Mouse (Mus musculus) intestine, postnatal 0 days (tissue): ENCODE data around the gene Nrxn1. TPM values are rescaled to one million over a fixed set of nuclear protein-coding genes. Genes with fewer than 3 reads are reported as not detected.

ENCODE experiments used
- ATAC-seq: fragments of 200-750 bp; cut with Nextera tagmentation; 2 replicates; pipeline ENCODE4 v1.8.0; 2017; ENCODE audit warnings: mild to moderate bottlenecking, moderate TSS enrichment, moderate library complexity
- H3K27ac ChIP-seq: fragments of 300-500 bp; sonication (generic); 2 replicates; pipeline ENCODE4 v1.5.1; 2014; ENCODE audit warnings: mild to moderate bottlenecking, low read depth, low read length, moderate library complexity
- H3K27me3 ChIP-seq: fragments of 300-500 bp; sonication (generic); replicated peaks from 2 replicates; pipeline ENCODE4 v1.6.1; 2014; ENCODE audit warnings: low read length, mixed read lengths; ENCODE audit not compliant: control insufficient read depth, insufficient read depth
- H3K36me3 ChIP-seq: fragments of 300-500 bp; sonication (generic); 2 replicates; pipeline ENCODE4 v1.6.1; 2014; ENCODE audit warnings: mild to moderate bottlenecking, moderate library complexity; ENCODE audit not compliant: control insufficient read depth, insufficient read depth
- H3K4me1 ChIP-seq: fragments of 300-500 bp; sonication (generic); replicated peaks from 2 replicates; pipeline ENCODE4 v1.6.1; 2014; ENCODE audit warnings: antibody characterized with exemption, low read length, mixed read lengths; ENCODE audit not compliant: control insufficient read depth, insufficient read depth
- H3K4me2 ChIP-seq: fragments of 300-500 bp; sonication (generic); replicated peaks from 2 replicates; pipeline ENCODE4 v1.6.1; 2014; ENCODE audit warnings: low read depth, mild to moderate bottlenecking, moderate library complexity
- H3K4me3 ChIP-seq: fragments of 300-500 bp; sonication (generic); 2 replicates; pipeline ENCODE4 v1.5.1; 2014; ENCODE audit warnings: low read depth, low read length
- H3K9ac ChIP-seq: fragments of 300-500 bp; sonication (generic); 2 replicates; pipeline ENCODE4 v1.6.1; 2014; ENCODE audit warnings: mild to moderate bottlenecking, low read depth, low read length
- H3K9me3 ChIP-seq: fragments of 300-500 bp; sonication (generic); 2 replicates; pipeline ENCODE4 v1.6.1; 2016; ENCODE audit warnings: mixed run types; ENCODE audit not compliant: control insufficient read depth
- CTCF ChIP-seq: sonication (generic); IDR thresholded peaks from 2 replicates; pipeline ENCODE4 v1.5.1; 2016; ENCODE audit warnings: low read depth, mild to moderate bottlenecking, control low read depth, antibody characterized with exemption, moderate library complexity
- WGBS: fragments of 180-500 bp; shearing (Covaris S2); extraction: QIAGEN DNeasy Blood & Tissue Kit; methylation state at CpG from one replicate; pipeline ENCODE4 v1.1.7; 2014; 5-methylcytosine and 5-hydroxymethylcytosine counted together
- polyA plus RNA-seq: library from polyadenylated mRNA; unstranded; fragments of >200 nt; fragmentation: Nextera tagmentation; extraction: Ambion mirVana; gene quantifications from 2 replicates; pipeline ENCODE4 v1.2.1, GENCODE M21; 2015

Nrxn1 gene
- polyA plus RNA-seq, 1 experiment from 2014 or later: 0.99 TPM

- ATAC-seq: peak; percentile 55
- H3K27me3 ChIP-seq: no peaks in the 10 kb centered on the region
- H3K4me2 ChIP-seq: no peak overlapping the region
- H3K9ac ChIP-seq: no peak overlapping the region
- TF ChIP-seq CTCF: no peak
- no peaks in the 10 kb centered on the region for H3K36me3 ChIP-seq
- no peaks in the 10 kb centered on the region for H3K9me3 ChIP-seq
- H3K4me1 ChIP-seq: no peaks in the 10 kb centered on the region
- no peak overlapping the region for H3K4me3 ChIP-seq
- no peak overlapping the region for H3K27ac ChIP-seq
- WGBS: 30% methylated on average over 7 of the region's 7 CpGs
Observed at GRCm38 (mm10) chr17:90059320-90060111, 1033.4 kb downstream of the Nrxn1 start.

- no peak overlapping the region for H3K9ac ChIP-seq
- H3K4me1 ChIP-seq: no peaks in the 10 kb centered on the region
- H3K36me3 ChIP-seq: no peaks in the 10 kb centered on the region
- H3K4me2 ChIP-seq: no peak overlapping the region
- WGBS: 75% methylated on average over 5 of the region's 5 CpGs
- H3K9me3 ChIP-seq: no peaks in the 10 kb centered on the region
- ATAC-seq: no peak
- H3K4me3 ChIP-seq: no peak overlapping the region
- H3K27ac ChIP-seq: no peak overlapping the region
- no peak for TF ChIP-seq CTCF
- H3K27me3 ChIP-seq: no peaks in the 10 kb centered on the region
Observed at GRCm38 (mm10) chr17:90054312-90054711, 1038.6 kb downstream of the Nrxn1 start.

GRCm38 (mm10) chr17:90039316-90039715 is 1053.6 kb downstream of the Nrxn1 start:
- Histone ChIP-seq H3K9ac (no peak overlapping the region), H3K4me2 (no peak overlapping the region), H3K9me3 (no peaks in the 10 kb centered on the region), H3K27me3 (no peaks in the 10 kb centered on the region), H3K4me1 (no peaks in the 10 kb centered on the region), H3K27ac (no peak overlapping the region), H3K4me3 (no peak overlapping the region), H3K36me3 (no peaks in the 10 kb centered on the region)
- no peak for ATAC-seq
- WGBS: 71% methylated on average over 1 of the region's 1 CpGs
- TF ChIP-seq CTCF: no peak

GRCm38 (mm10) chr17:90032416-90032815 is 1060.5 kb downstream of the Nrxn1 start:
- Histone ChIP-seq H3K4me1 (no peaks in the 10 kb centered on the region), H3K27ac (no peak overlapping the region), H3K4me3 (no peak overlapping the region), H3K9me3 (no peaks in the 10 kb centered on the region), H3K4me2 (no peak overlapping the region), H3K9ac (no peak overlapping the region), H3K27me3 (no peaks in the 10 kb centered on the region), H3K36me3 (no peaks in the 10 kb centered on the region)
- WGBS: 73% methylated on average over 2 of the region's 2 CpGs
- ATAC-seq: no peak
- TF ChIP-seq CTCF: no peak

- Histone ChIP-seq H3K27me3 (no peaks in the 10 kb centered on the region), H3K27ac (no peak overlapping the region), H3K4me3 (no peak overlapping the region), H3K4me1 (no peaks in the 10 kb centered on the region), H3K36me3 (no peaks in the 10 kb centered on the region), H3K9me3 (0 out of 2 replicates have a peak, but pooled peaks cover 3% of the 10 kb centered on the region), H3K4me2 (no peak overlapping the region), H3K9ac (no peak overlapping the region)
- 81% methylated on average over 1 of the region's 1 CpGs for WGBS
- TF ChIP-seq CTCF: no peak
- ATAC-seq: no peak
Observed at GRCm38 (mm10) chr17:90016636-90017035, 1076.2 kb downstream of the Nrxn1 start.

- H3K36me3 ChIP-seq: no peaks in the 10 kb centered on the region
- no peak for ATAC-seq
- no peak for TF ChIP-seq CTCF
- no peak overlapping the region for H3K4me3 ChIP-seq
- no peaks in the 10 kb centered on the region for H3K4me1 ChIP-seq
- no peak overlapping the region for H3K9ac ChIP-seq
- 0 out of 2 replicates have a peak, but pooled peaks cover 3% of the 10 kb centered on the region for H3K9me3 ChIP-seq
- H3K27me3 ChIP-seq: no peaks in the 10 kb centered on the region
- WGBS: 92% methylated on average over 1 of the region's 1 CpGs
- H3K4me2 ChIP-seq: no peak overlapping the region
- H3K27ac ChIP-seq: no peak overlapping the region
Observed at GRCm38 (mm10) chr17:90011761-90012160, 1081.1 kb downstream of the Nrxn1 start.
